Mouse (Mus musculus): Measurements from ENCODE around the gene Sbk2. TPM values are rescaled to one million over a fixed set of nuclear protein-coding genes. Genes with fewer than 3 reads are reported as not detected.
A peak's percentile ranks its signal among the peaks of the same experiment; 100 is the strongest.

Gene Sbk2
- polyA plus RNA-seq, 1 experiment from 2014 or later: 2.1 TPM

DNA sequence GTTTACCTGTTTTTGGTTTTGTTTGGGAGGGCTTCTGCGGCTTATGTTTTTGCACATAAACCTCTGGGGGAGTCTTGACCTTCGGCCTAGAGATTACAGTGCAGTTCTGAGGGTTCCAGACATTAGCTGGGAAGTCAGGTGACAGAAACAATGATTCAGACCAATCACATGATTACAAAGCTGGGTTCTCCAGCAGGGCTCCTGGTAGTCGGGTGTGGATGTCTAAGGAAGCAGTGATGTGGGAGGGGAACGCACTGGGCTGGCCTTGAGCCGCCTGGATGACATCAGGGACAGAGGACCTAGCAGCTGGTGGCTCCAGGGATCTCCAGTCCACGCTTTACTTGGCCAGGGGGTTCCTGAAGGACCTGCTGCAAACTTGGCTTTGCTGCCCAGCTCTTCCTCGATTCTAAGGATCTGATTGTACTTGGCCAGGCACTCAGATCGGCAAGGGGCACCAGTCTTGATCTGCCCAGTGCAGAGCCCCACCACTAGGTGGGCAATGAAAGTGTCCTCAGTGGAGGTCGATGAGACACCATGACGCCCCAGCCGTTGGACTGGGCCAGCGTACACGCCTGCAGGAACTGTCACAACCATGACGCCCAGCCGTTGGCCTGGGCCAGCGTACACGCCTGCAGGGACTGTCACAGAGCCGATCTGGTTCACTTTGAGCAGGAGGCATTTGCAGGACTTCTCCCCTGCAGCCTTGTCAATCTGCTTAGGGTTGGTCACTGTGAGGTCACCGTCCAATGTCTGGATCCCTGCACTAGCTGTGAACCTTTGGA is 13.5 kb downstream of the Sbk2 start:
- Histone ChIP-seq H3K9ac (no peak overlapping the region), H3K4me2 (no peak overlapping the region), H3K27me3 (replicated peaks) (no peaks in the 10 kb centered on the region), H3K4me3 (no peak overlapping the region), H3K27ac (ENCODE audit: poor library complexity, severe bottlenecking) (no peak overlapping the region), H3K9me3 (replicated peaks) (no peaks in the 10 kb centered on the region), H3K4me1 (replicated peaks) (peaks cover 25% of the 10 kb centered on the region), H3K36me3 (no peaks in the 10 kb centered on the region)
- 72% methylated on average over 19 of the region's 19 CpGs for WGBS
- no peak for ATAC-seq (ENCODE audit: insufficient number of reproducible peaks, low FRiP score)

DNA sequence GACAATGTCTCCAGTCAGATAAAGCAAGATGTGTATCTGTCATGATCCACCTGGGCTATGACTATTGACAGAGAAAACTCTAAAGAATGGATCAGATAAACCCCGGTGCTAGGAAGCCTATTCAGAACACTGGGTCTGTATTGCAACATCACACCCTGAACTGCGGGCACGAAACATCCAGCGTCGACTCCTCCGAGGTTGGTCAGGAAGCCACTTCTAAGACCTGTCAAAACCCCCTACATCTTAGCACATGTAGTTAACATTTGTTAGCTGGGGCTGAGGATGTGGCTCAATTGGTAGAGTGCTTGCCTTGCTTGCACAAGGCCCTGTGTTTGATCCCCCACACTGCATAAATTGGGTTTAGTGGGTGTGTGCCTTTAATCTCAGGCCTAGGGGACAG is 15.8 kb downstream of the Sbk2 start:
- Histone ChIP-seq H3K9me3 (replicated peaks) (no peaks in the 10 kb centered on the region), H3K36me3 (no peaks in the 10 kb centered on the region), H3K4me3 (no peak overlapping the region), H3K4me2 (no peak overlapping the region), H3K27ac (ENCODE audit: poor library complexity, severe bottlenecking) (no peak overlapping the region), H3K27me3 (replicated peaks) (0 out of 2 replicates have a peak, but pooled peaks cover 6% of the 10 kb centered on the region), H3K9ac (no peak overlapping the region), H3K4me1 (replicated peaks) (peaks cover 14% of the 10 kb centered on the region)
- 41% methylated on average over 6 of the region's 6 CpGs for WGBS
- ATAC-seq (ENCODE audit: insufficient number of reproducible peaks, low FRiP score): no peak

DNA sequence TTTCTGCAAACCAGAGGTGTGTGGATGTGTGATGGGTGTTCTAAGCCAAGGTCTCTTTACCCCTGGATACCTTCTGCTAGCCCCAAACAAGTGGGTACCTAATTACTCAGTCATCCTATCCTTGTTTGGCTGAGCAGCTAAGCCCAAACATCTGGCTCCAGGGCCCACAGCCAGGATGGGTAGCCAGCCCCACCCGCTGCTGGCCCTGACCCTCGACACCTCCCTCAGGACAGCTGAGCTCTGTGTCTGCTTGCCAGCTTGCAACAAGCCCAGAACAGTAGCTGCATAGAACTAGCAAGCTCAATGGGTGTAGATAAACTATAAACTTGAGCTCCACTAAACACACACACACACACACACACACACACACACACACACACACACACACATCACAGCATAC is 16.4 kb downstream of the Sbk2 start:
- Histone ChIP-seq H3K4me3 (no peak overlapping the region), H3K4me1 (replicated peaks) (peaks cover 12% of the 10 kb centered on the region), H3K27me3 (replicated peaks) (0 out of 2 replicates have a peak, but pooled peaks cover 6% of the 10 kb centered on the region), H3K9ac (no peak overlapping the region), H3K9me3 (replicated peaks) (no peaks in the 10 kb centered on the region), H3K36me3 (no peaks in the 10 kb centered on the region), H3K4me2 (no peak overlapping the region), H3K27ac (ENCODE audit: poor library complexity, severe bottlenecking) (no peak overlapping the region)
- ATAC-seq (ENCODE audit: insufficient number of reproducible peaks, low FRiP score): no peak
- WGBS: 49% methylated on average over 2 of the region's 2 CpGs

DNA sequence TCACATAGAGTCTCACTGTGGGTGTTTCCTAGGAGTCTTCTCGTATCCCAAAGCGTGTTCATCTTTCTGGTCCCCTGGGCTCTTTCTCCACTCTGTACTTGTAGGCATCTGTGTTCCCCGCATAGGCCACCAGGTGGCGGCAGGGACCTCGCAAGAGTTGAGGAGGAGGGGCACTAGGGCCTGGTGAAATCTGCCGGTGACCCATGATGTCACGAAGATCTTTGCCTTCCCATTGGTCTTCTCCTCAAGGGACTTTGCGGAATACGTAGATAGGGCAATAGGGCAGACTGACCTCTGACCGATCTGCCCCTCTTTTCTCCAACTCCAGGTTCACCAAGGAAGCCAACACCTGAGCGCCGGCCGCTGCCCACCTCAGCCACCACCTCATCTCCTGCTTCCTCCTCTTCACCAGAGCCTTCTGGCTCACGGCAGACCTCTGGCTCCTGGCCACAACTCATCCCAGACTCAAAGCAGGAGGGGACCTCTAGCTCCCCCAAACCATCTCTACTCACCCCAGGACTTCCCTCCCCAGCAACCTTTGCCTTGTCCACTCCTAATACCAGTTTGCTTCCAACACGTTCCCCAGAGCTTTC is 20.9 kb downstream of the Sbk2 start:
- WGBS: 12% methylated on average over 15 of the region's 15 CpGs
- Histone ChIP-seq H3K27me3 (replicated peaks) (0 out of 2 replicates have a peak, but pooled peaks cover 6% of the 10 kb centered on the region), H3K4me3 (peak overlapping the region; percentile 37), H3K27ac (ENCODE audit: poor library complexity, severe bottlenecking) (no peak overlapping the region), H3K4me2 (peak overlapping the region; percentile 67), H3K4me1 (replicated peaks) (no peaks in the 10 kb centered on the region), H3K9ac (peak overlapping the region; percentile 32; the same call in 1 of the 2 replicates), H3K36me3 (no peaks in the 10 kb centered on the region), H3K9me3 (replicated peaks) (no peaks in the 10 kb centered on the region)
- ATAC-seq (ENCODE audit: insufficient number of reproducible peaks, low FRiP score): peak; percentile 78

DNA sequence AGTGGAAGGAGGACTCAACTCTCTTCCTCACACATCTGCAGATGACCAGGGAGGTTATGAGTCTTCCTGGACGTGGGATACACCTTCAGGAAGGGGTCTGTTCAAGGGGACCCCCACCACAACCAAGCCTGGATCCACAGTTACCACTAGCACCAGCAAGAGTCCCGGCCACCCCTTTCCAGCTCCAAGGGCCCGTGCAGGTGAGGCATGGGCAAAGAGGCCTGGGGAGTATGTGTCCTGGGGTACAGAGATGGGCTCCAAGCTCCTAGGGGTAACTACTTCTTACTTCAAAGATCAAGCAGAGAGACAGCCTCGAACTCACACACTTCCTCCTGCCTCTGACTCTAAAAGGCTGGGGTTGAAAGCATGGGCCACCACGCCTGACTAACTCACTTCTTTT is 21.5 kb downstream of the Sbk2 start:
- Histone ChIP-seq H3K4me2 (no peak overlapping the region), H3K27me3 (replicated peaks) (0 out of 2 replicates have a peak, but pooled peaks cover 6% of the 10 kb centered on the region), H3K4me3 (no peak overlapping the region), H3K4me1 (replicated peaks) (no peaks in the 10 kb centered on the region), H3K36me3 (no peaks in the 10 kb centered on the region), H3K9ac (no peak overlapping the region), H3K27ac (ENCODE audit: poor library complexity, severe bottlenecking) (no peak overlapping the region), H3K9me3 (replicated peaks) (no peaks in the 10 kb centered on the region)
- ATAC-seq (ENCODE audit: insufficient number of reproducible peaks, low FRiP score): no peak
- 38% methylated on average over 5 of the region's 5 CpGs for WGBS

DNA sequence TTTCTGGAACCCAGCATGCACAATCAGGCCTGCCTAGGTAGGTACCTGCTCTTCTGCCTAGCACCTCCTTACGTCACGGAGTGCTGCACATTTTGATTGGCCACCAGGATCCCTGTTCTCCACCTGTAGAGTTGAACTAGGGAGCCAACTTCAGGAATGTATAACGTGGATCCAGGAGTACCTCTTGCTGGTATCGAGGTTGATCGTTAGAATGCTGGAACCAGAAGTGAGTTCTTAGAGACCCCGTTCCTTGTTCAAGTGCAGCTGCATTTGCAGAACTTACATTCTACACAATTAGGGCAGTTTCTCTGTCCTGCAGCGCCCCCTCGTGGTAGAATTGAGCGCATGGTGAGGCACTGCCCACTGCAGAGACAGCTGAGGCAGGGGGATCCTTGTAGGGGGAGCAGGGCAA is 24.1 kb downstream of the Sbk2 start:
- H3K27ac ChIP-seq (ENCODE audit: poor library complexity, severe bottlenecking): no peak overlapping the region
- no peak overlapping the region for H3K4me3 ChIP-seq
- 0 out of 2 replicates have a peak, but pooled peaks cover 6% of the 10 kb centered on the region for H3K27me3 ChIP-seq (replicated peaks)
- H3K4me2 ChIP-seq: no peak overlapping the region
- H3K4me1 ChIP-seq (replicated peaks): no peaks in the 10 kb centered on the region
- no peaks in the 10 kb centered on the region for H3K36me3 ChIP-seq
- no peak overlapping the region for H3K9ac ChIP-seq
- WGBS: 17% methylated on average over 9 of the region's 9 CpGs
- H3K9me3 ChIP-seq (replicated peaks): no peaks in the 10 kb centered on the region
- no peak for ATAC-seq (ENCODE audit: insufficient number of reproducible peaks, low FRiP score)

DNA sequence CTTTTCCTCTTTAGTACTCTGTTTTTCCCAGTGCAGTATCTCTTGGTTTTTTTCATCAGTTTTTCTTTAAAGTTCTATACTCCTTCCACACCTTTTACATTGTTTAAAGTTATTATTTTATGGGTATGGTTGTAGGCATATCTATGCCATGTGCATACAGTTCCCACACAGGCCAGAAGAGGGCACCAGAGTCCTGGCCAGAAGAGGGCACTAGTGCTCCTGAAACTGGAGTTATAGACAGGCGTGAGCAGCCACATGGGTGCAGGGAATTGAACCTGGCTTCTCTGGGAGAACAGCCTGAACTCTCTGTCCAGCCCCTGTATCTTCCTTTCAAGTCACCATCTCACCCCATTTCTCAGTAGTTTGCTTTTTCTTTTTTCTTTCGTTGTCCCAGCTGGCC is 25.8 kb downstream of the Sbk2 start:
- no peak overlapping the region for H3K4me3 ChIP-seq
- 23% methylated on average over 2 of the region's 2 CpGs for WGBS
- no peak for ATAC-seq (ENCODE audit: insufficient number of reproducible peaks, low FRiP score)
- no peaks in the 10 kb centered on the region for H3K4me1 ChIP-seq (replicated peaks)
- H3K27ac ChIP-seq (ENCODE audit: poor library complexity, severe bottlenecking): no peak overlapping the region
- no peaks in the 10 kb centered on the region for H3K36me3 ChIP-seq
- H3K9me3 ChIP-seq (replicated peaks): 0 out of 2 replicates have a peak, but pooled peaks cover 3% of the 10 kb centered on the region
- no peaks in the 10 kb centered on the region for H3K27me3 ChIP-seq (replicated peaks)
- no peak overlapping the region for H3K4me2 ChIP-seq
- no peak overlapping the region for H3K9ac ChIP-seq

DNA sequence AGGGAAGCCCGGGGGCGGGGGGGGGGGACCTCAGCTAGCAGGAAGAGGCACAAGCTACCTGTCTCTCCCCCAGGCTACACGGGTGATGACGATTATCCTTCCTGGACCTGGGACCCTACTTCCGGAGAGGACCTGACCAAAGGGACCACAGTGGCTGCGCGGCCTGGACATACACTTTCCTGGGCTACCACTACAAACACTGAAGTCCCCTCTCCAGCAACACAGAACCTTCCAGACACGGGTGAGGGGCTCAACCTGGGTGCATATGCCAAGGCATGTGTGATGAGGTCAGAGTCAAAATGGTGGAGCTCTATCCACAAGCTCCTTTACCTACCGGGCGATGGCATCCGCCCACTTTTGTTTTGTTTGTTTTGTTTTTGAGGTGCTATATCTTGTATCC is 26.8 kb downstream of the Sbk2 start:
- 75% methylated on average over 11 of the region's 11 CpGs for WGBS
- no peaks in the 10 kb centered on the region for H3K36me3 ChIP-seq
- 0 out of 2 replicates have a peak, but pooled peaks cover 3% of the 10 kb centered on the region for H3K9me3 ChIP-seq (replicated peaks)
- H3K9ac ChIP-seq: no peak overlapping the region
- H3K27ac ChIP-seq (ENCODE audit: poor library complexity, severe bottlenecking): no peak overlapping the region
- no peak overlapping the region for H3K4me2 ChIP-seq
- no peaks in the 10 kb centered on the region for H3K27me3 ChIP-seq (replicated peaks)
- no peak overlapping the region for H3K4me3 ChIP-seq
- H3K4me1 ChIP-seq (replicated peaks): no peaks in the 10 kb centered on the region
- no peak for ATAC-seq (ENCODE audit: insufficient number of reproducible peaks, low FRiP score)

DNA sequence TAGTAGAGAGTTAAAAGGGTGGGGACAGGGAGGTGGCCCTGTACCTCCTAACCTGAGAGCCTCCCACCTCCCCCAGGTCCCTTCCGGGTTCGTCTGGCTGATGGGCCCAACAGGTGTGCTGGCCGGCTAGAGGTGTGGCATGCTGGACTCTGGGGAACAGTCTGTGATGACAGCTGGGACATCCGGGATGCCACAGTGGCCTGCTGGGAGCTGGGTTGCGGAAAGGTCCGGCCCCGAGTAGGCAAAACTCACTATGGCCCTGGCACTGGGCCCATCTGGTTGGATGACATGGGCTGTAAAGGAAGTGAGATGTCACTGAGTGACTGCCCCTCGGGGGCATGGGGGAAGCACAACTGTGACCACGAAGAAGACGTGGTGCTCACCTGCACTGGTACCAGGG is 27.4 kb downstream of the Sbk2 start:
- no peak overlapping the region for H3K4me2 ChIP-seq
- H3K4me3 ChIP-seq: no peak overlapping the region
- whole genome bisulfite sequencing: 72% methylated on average over 10 of the region's 10 CpGs
- H3K36me3 ChIP-seq: no peaks in the 10 kb centered on the region
- no peaks in the 10 kb centered on the region for H3K27me3 ChIP-seq (replicated peaks)
- no peak overlapping the region for H3K9ac ChIP-seq
- no peaks in the 10 kb centered on the region for H3K4me1 ChIP-seq (replicated peaks)
- H3K27ac ChIP-seq (ENCODE audit: poor library complexity, severe bottlenecking): no peak overlapping the region
- H3K9me3 ChIP-seq (replicated peaks): 0 out of 2 replicates have a peak, but pooled peaks cover 3% of the 10 kb centered on the region
- no peak for ATAC-seq (ENCODE audit: insufficient number of reproducible peaks, low FRiP score)

DNA sequence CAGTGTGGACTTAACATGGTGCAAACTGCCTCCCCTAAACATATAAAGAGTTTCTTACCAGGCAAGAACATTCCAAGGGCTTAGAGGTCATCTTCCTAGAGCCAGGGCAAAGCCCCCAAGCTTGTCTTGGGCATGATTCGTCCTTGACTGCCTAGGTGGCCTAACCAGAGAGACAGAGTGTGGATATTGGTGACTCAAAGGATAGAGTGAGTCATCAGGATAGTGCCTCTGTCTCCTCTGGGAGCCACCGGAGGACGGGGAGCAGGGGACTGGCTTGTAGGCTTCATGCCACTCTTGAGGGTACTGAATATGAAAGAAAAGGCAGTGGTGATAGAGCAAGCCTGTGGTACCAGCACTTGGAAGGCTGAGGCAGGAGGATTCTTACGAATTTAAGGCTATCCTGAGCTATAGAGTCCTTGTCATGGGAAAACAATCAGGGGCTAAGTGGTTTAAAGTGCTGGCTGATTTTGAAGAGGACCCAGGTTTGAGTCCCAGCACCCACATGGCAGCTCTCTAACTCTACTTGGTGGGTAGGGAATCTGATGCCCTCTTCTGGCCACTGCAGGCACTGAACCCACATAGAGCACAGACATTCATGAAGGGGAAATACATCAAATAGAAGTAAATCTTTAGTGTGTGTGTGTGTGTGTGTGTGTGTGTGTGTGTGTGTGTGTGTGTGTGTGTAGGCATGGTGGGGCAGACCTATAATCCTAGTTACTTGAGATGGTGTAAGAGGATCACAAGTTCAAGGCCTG is 29.9 kb downstream of the Sbk2 start:
- no peak overlapping the region for H3K4me2 ChIP-seq
- H3K4me1 ChIP-seq (replicated peaks): no peaks in the 10 kb centered on the region
- WGBS: 78% methylated on average over 4 of the region's 4 CpGs
- H3K4me3 ChIP-seq: no peak overlapping the region
- 0 out of 2 replicates have a peak, but pooled peaks cover 3% of the 10 kb centered on the region for H3K9me3 ChIP-seq (replicated peaks)
- no peak overlapping the region for H3K9ac ChIP-seq
- H3K27me3 ChIP-seq (replicated peaks): no peaks in the 10 kb centered on the region
- no peak for ATAC-seq (ENCODE audit: insufficient number of reproducible peaks, low FRiP score)
- no peaks in the 10 kb centered on the region for H3K36me3 ChIP-seq
- no peak overlapping the region for H3K27ac ChIP-seq (ENCODE audit: poor library complexity, severe bottlenecking)

DNA sequence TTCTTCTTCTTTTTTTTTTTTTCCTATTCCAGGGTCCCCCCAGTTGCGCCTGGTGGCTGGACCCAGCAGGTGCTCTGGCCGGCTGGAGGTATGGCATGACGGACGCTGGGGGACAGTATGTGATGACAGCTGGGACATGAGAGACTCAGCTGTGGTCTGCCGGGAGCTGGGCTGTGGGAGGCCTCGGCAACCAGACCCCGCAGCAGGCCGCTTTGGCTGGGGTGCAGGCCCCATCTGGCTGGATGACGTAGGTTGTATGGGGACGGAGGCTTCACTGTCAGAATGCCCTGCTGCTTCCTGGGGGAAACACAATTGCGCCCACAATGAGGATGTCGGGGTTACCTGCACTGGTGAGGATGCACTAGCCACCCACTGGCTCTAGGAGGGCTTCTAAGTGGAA is 31.1 kb downstream of the Sbk2 start:
- no peak for ATAC-seq (ENCODE audit: insufficient number of reproducible peaks, low FRiP score)
- Histone ChIP-seq H3K4me3 (no peak overlapping the region), H3K27me3 (replicated peaks) (no peaks in the 10 kb centered on the region), H3K36me3 (no peaks in the 10 kb centered on the region), H3K9ac (no peak overlapping the region), H3K4me2 (no peak overlapping the region), H3K27ac (ENCODE audit: poor library complexity, severe bottlenecking) (no peak overlapping the region), H3K4me1 (replicated peaks) (no peaks in the 10 kb centered on the region), H3K9me3 (replicated peaks) (0 out of 2 replicates have a peak, but pooled peaks cover 3% of the 10 kb centered on the region)
- 59% methylated on average over 12 of the region's 12 CpGs for WGBS

Measured in heart, embryonic 12.5 days (tissue).